ENCODE assay signal across 8 mouse cellular contexts in the genomic region with DNA sequence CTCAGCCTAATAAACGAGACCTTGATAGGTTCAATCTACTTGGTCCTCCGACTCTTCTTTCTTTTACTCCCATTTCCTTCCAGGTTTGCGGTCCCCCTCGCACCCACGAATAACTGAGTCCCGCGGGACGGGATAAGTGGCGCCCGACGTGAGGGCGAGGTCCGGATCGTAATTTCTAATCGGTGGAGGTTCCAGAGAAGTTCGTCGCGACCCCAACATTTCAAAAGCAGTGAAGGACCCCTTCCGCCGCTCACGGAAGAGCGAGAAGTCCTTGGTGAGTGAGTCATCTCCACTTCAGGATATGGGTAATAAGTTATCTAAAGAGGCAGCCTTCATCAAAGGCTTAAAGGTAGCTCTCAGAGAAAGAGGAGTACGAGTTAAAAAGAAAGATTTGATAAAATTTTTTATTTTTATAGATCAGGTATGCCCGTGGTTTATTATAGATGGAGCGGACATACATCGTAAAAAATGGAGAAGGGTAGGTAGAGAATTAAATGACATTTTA. TPM values are rescaled to one million over a fixed set of nuclear protein-coding genes. Genes with fewer than 3 reads are reported as not detected.
DNase-seq lines count a peak whose midpoint lies in the region; ATAC-seq and TF ChIP-seq lines count a peak whose summit lies in the region.
"Not testable (repeated sequence)": the region's sequence is repeated elsewhere in the genome, so short reads cannot be mapped to it uniquely, and the experiment has no call there.

A gene (plus strand): TSS at position 16 of the 505 bp plus-strand sequence.

- peak; percentile 26 to 37 for DNase-seq in adrenal gland, adult 18-20 months (ENCODE audit: low spot score in 2 of 2)
- DNase-seq in embryo, embryonic 10.5 days (ENCODE audit: low spot score) = peak; percentile 30
- DNase-seq in kidney, postnatal 0 days (ENCODE audit: low spot score) = peak; percentile 19

- WGBS in forebrain, embryonic 15.5 days = 2% methylated on average over 24 of the region's 26 CpGs
- WGBS in hindbrain, embryonic 12.5 days = 2% methylated on average over 24 of the region's 26 CpGs
- 1% methylated on average over 24 of the region's 26 CpGs for WGBS in kidney, postnatal 0 days
- 2% methylated on average over 23 of the region's 26 CpGs for WGBS in liver, embryonic 16.5 days (ENCODE audit: insufficient replicate concordance)
- WGBS in midbrain, embryonic 16.5 days = under 1% methylated on average over 23 of the region's 26 CpGs
- WGBS in stomach, embryonic 16.5 days = 1% methylated on average over 21 of the region's 26 CpGs

- peak within 1 kb of the TSS; percentile 60 for H3K9ac ChIP-seq in forebrain, embryonic 15.5 days (replicated peaks)
- H3K9ac ChIP-seq in hindbrain, embryonic 12.5 days = peak within 1 kb of the TSS; percentile 63
- H3K9ac ChIP-seq in kidney, postnatal 0 days (ENCODE audit: low read depth, low read length) = peak within 1 kb of the TSS; percentile 55
- H3K9ac ChIP-seq in liver, embryonic 16.5 days (ENCODE audit: low read depth, low read length) = peak within 1 kb of the TSS; percentile 61
- peak within 1 kb of the TSS; percentile 60 for H3K9ac ChIP-seq in midbrain, embryonic 16.5 days (ENCODE audit: low read depth, low read length)
- H3K9ac ChIP-seq in stomach, embryonic 16.5 days (ENCODE audit: low read length) = peak within 1 kb of the TSS; percentile 72

- ATAC-seq in forebrain, embryonic 15.5 days (replicated peaks); kidney, postnatal 0 days (replicated peaks; ENCODE audit: low FRiP score, low read depth); liver, embryonic 16.5 days (ENCODE audit: low read depth); midbrain, embryonic 16.5 days; stomach, embryonic 16.5 days (ENCODE audit: insufficient read depth, low FRiP score): not testable (repeated sequence)
- ATAC-seq in hindbrain, embryonic 12.5 days (ENCODE audit: low FRiP score) = 0 out of 2 replicates have a peak, but pooled peaks have one; percentile 18

- not testable (repeated sequence) for H3K27me3 ChIP-seq in forebrain, embryonic 15.5 days; hindbrain, embryonic 12.5 days; kidney, postnatal 0 days (ENCODE audit: insufficient read depth, low read length); liver, embryonic 16.5 days (ENCODE audit: control insufficient read depth, insufficient read depth, low read depth, low read length); midbrain, embryonic 16.5 days (ENCODE audit: control insufficient read depth, insufficient read depth, low read depth, low read length); stomach, embryonic 16.5 days (ENCODE audit: control insufficient read depth, insufficient read depth, low read length)

- TF ChIP-seq CTCF in kidney, postnatal 0 days (IDR thresholded peaks at IDR 0.05; ENCODE audit: low read depth) = not testable (repeated sequence)

- peaks cover 18% of the 10 kb centered on the region for H3K4me1 ChIP-seq in forebrain, embryonic 15.5 days
- H3K4me1 ChIP-seq in hindbrain, embryonic 12.5 days; kidney, postnatal 0 days (replicated peaks; ENCODE audit: insufficient read depth, low read length); liver, embryonic 16.5 days (ENCODE audit: control insufficient read depth, low read depth, low read length); midbrain, embryonic 16.5 days (ENCODE audit: control insufficient read depth, insufficient read depth, low read length); stomach, embryonic 16.5 days (ENCODE audit: control insufficient read depth, insufficient read depth, low read length): not testable (repeated sequence)

- H3K27ac ChIP-seq in forebrain, embryonic 15.5 days (replicated peaks) = peak within 1 kb of the TSS; percentile 94
- H3K27ac ChIP-seq in hindbrain, embryonic 12.5 days = peak within 1 kb of the TSS; percentile 83
- peak within 1 kb of the TSS; percentile 79 for H3K27ac ChIP-seq in kidney, postnatal 0 days
- peak within 1 kb of the TSS; percentile 69 for H3K27ac ChIP-seq in liver, embryonic 16.5 days (ENCODE audit: low read length)
- H3K27ac ChIP-seq in midbrain, embryonic 16.5 days (ENCODE audit: low read length) = peak within 1 kb of the TSS; percentile 73
- H3K27ac ChIP-seq in stomach, embryonic 16.5 days (ENCODE audit: low read length) = peak within 1 kb of the TSS; percentile 80

- not testable (repeated sequence) for H3K9me3 ChIP-seq in forebrain, embryonic 15.5 days; hindbrain, embryonic 12.5 days (replicated peaks); kidney, postnatal 0 days (replicated peaks; ENCODE audit: low read length); liver, embryonic 16.5 days (replicated peaks; ENCODE audit: control insufficient read depth, low read length); midbrain, embryonic 16.5 days (replicated peaks; ENCODE audit: control insufficient read depth, low read length, poor library complexity, severe bottlenecking); stomach, embryonic 16.5 days (replicated peaks; ENCODE audit: control insufficient read depth, low read length)

- H3K4me3 ChIP-seq in forebrain, embryonic 15.5 days = peak within 1 kb of the TSS; percentile 47
- peak within 1 kb of the TSS; percentile 40 for H3K4me3 ChIP-seq in hindbrain, embryonic 12.5 days
- peak within 1 kb of the TSS; percentile 47 for H3K4me3 ChIP-seq in kidney, postnatal 0 days (replicated peaks; ENCODE audit: low read depth, low read length)
- H3K4me3 ChIP-seq in liver, embryonic 16.5 days (ENCODE audit: low read depth, low read length) = peak within 1 kb of the TSS; percentile 61
- peak within 1 kb of the TSS; percentile 43 for H3K4me3 ChIP-seq in midbrain, embryonic 16.5 days (ENCODE audit: low read depth, low read length)
- H3K4me3 ChIP-seq in stomach, embryonic 16.5 days (replicated peaks; ENCODE audit: low read length) = peak within 1 kb of the TSS; percentile 47

- H3K36me3 ChIP-seq in forebrain, embryonic 15.5 days; hindbrain, embryonic 12.5 days; kidney, postnatal 0 days (ENCODE audit: insufficient read depth, low read length); liver, embryonic 16.5 days (ENCODE audit: control insufficient read depth, insufficient read depth); midbrain, embryonic 16.5 days (ENCODE audit: control insufficient read depth, insufficient read depth, low read length); stomach, embryonic 16.5 days (ENCODE audit: control insufficient read depth, insufficient read depth, low read length): not testable (repeated sequence)

- H3K4me2 ChIP-seq in forebrain, embryonic 15.5 days (replicated peaks) = peak within 1 kb of the TSS; percentile 90
- peak within 1 kb of the TSS; percentile 83 for H3K4me2 ChIP-seq in hindbrain, embryonic 12.5 days (replicated peaks)
- H3K4me2 ChIP-seq in kidney, postnatal 0 days (ENCODE audit: low read length) = peak within 1 kb of the TSS; percentile 79
- H3K4me2 ChIP-seq in liver, embryonic 16.5 days (ENCODE audit: low read depth, low read length) = peak within 1 kb of the TSS; percentile 90
- H3K4me2 ChIP-seq in midbrain, embryonic 16.5 days (ENCODE audit: low read length) = peak within 1 kb of the TSS; percentile 79
- peak within 1 kb of the TSS; percentile 84 for H3K4me2 ChIP-seq in stomach, embryonic 16.5 days (ENCODE audit: low read depth, low read length)

RNA-seq across cellular contexts. Expression of the gene that starts here (rescaled TPM):
- total RNA-seq in adrenal gland, adult 18-20 months (2021) = 1 to 10 TPM; 2.1 to 6.0 TPM
- 0.13 and 0.18 TPM in 2 replicates for polyA plus RNA-seq in forebrain, embryonic 15.5 days (2015; fragmentation: Nextera tagmentation; extraction: Ambion mirVana)
- polyA plus RNA-seq in hindbrain, embryonic 12.5 days (2016; fragmentation: Nextera tagmentation; extraction: Ambion mirVana) = 0.62 and 0.95 TPM in 2 replicates
- polyA plus RNA-seq in kidney, postnatal 0 days (2015; fragmentation: Nextera tagmentation; extraction: Ambion mirVana) = 0.84 and 0.99 TPM in 2 replicates
- 0.26 and 0.30 TPM in 2 replicates for polyA plus RNA-seq in liver, embryonic 16.5 days (2015; fragmentation: Nextera tagmentation; extraction: Ambion mirVana)
- 0.09 and 0.16 TPM in 2 replicates for polyA plus RNA-seq in midbrain, embryonic 16.5 days (2015; fragmentation: Nextera tagmentation; extraction: Ambion mirVana)
- 1.5 and 2.4 TPM in 2 replicates for polyA plus RNA-seq in stomach, embryonic 16.5 days (2015; fragmentation: Nextera tagmentation; extraction: Ambion mirVana)

Comparison
In these comparisons a context has a peak if more than half of its experiments do, and no peak if none do; other contexts are left out.
1. Peak in ATAC-seq, H3K4me3 ChIP-seq, H3K27ac ChIP-seq, H3K9ac ChIP-seq and H3K4me2 ChIP-seq in hindbrain, embryonic 12.5 days; RNA of the gene not detected or under 1 TPM.
2. Peak in DNase-seq, H3K4me3 ChIP-seq, H3K27ac ChIP-seq, H3K9ac ChIP-seq and H3K4me2 ChIP-seq in kidney, postnatal 0 days; RNA of the gene not detected or under 1 TPM.